Mouse (Mus musculus) heart, embryonic 15.5 days (tissue): ENCODE results near the gene Svs1. TPM values are rescaled to one million over a fixed set of nuclear protein-coding genes. Genes with fewer than 3 reads are reported as not detected.

Experiments used
- ATAC-seq: fragments of 200-750 bp; cut with Nextera tagmentation; replicated peaks from 2 replicates; pipeline ENCODE4 v1.8.0; 2017; ENCODE audit warnings: low read depth, moderate TSS enrichment; ENCODE audit not compliant: insufficient number of reproducible peaks, insufficient read depth, low FRiP score
- H3K27ac ChIP-seq: fragments of 300-500 bp; sonication (generic); 2 replicates; pipeline ENCODE4 v1.5.1; 2015; ENCODE audit warnings: mild to moderate bottlenecking, inconsistent platforms
- H3K27me3 ChIP-seq: fragments of 300-500 bp; sonication (generic); 2 replicates; pipeline ENCODE4 v1.6.1; 2015; ENCODE audit warnings: inconsistent platforms
- H3K36me3 ChIP-seq: fragments of 300-500 bp; sonication (generic); 2 replicates; pipeline ENCODE4 v1.6.1; 2015; ENCODE audit warnings: mild to moderate bottlenecking, inconsistent platforms
- H3K4me1 ChIP-seq: fragments of 300-500 bp; sonication (generic); replicated peaks from 2 replicates; pipeline ENCODE4 v1.6.1; 2015; ENCODE audit warnings: inconsistent platforms
- H3K4me2 ChIP-seq: fragments of 300-500 bp; sonication (generic); 2 replicates; pipeline ENCODE4 v1.6.1; 2015; ENCODE audit warnings: inconsistent platforms, mild to moderate bottlenecking, moderate library complexity
- H3K4me3 ChIP-seq: fragments of 300-500 bp; sonication (generic); 2 replicates; pipeline ENCODE4 v1.5.1; 2015; ENCODE audit warnings: mild to moderate bottlenecking, inconsistent platforms
- H3K9ac ChIP-seq: fragments of 300-500 bp; sonication (generic); 2 replicates; pipeline ENCODE4 v1.6.1; 2015; ENCODE audit warnings: mild to moderate bottlenecking, inconsistent platforms
- H3K9me3 ChIP-seq: fragments of 300-500 bp; sonication (generic); replicated peaks from 2 replicates; pipeline ENCODE4 v1.6.1; 2016; ENCODE audit warnings: inconsistent platforms
- WGBS: fragments of 180-500 bp; shearing (Covaris S2); methylation state at CpG from one replicate; pipeline ENCODE4 v1.1.7; 2015; ENCODE audit warnings: mixed read lengths; 5-methylcytosine and 5-hydroxymethylcytosine counted together
- polyA plus RNA-seq: library from polyadenylated mRNA; unstranded; fragments of >200 nt; fragmentation: Nextera tagmentation; extraction: Ambion mirVana; gene quantifications from 2 replicates; pipeline ENCODE4 v1.2.1, GENCODE M21; 2015

Svs1 gene
- polyA plus RNA-seq, 1 experiment from 2014 or later: not detected

DNA sequence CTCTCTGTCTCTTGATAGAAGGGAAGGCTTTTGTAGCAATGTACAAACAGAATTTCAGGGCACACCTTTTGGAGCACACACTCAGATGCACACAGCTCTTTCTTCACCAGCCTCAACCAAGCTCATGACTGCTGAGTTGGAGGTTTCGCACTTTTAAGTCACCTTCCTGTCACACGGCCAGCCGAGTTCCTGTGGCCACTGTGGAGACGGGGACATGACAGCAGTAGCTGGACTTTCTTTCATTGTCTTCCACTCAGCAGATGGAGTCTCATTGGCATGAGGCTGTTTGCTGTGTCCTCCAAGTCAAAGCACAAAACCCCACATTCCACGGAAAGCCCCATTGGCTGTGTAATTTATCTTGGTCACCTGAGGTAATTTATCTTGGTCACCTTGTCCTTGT lies 24.5 kb downstream of the Svs1 start:
- Histone ChIP-seq H3K9me3 (no peaks in the 10 kb centered on the region; the same call in 1 of the 2 replicates), H3K36me3 (no peaks in the 10 kb centered on the region), H3K27me3 (no peaks in the 10 kb centered on the region), H3K9ac (no peak overlapping the region), H3K4me3 (no peak overlapping the region), H3K4me1 (peaks cover 10% of the 10 kb centered on the region), H3K4me2 (no peak overlapping the region), H3K27ac (no peak overlapping the region)
- ATAC-seq: no peak
- 67% methylated on average over 5 of the region's 5 CpGs for WGBS

DNA sequence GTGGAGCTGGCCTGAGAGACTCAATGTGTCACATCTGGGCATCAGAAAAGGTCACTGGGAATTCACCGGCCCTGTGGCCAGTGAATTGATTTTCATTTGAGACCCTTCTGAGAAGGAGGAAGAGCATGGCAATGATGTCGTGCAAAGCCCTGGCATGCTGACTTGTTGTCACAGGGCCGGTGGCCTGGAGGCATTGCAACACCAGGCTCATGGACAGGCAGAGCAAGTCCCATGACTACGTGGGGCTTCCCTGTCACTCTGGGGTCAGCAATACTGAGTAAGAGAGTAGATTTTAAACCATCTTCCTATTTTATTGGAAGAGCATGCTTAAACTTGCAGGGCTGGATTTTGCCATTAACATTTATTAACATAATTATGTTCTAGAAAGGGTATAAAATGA lies 26.4 kb downstream of the Svs1 start:
- 67% methylated on average over 4 of the region's 4 CpGs for WGBS
- ATAC-seq: no peak

GRCm38 (mm10) chr6:49013458-49013857 lies 26.8 kb downstream of the Svs1 start:
- no peak overlapping the region for H3K27ac ChIP-seq
- H3K9me3 ChIP-seq: no peaks in the 10 kb centered on the region; the same call in 1 of the 2 replicates
- no peak overlapping the region for H3K4me3 ChIP-seq
- 75% methylated on average over 3 of the region's 3 CpGs for WGBS
- no peak overlapping the region for H3K9ac ChIP-seq
- peaks cover 6% of the 10 kb centered on the region for H3K4me1 ChIP-seq
- no peak for ATAC-seq
- H3K36me3 ChIP-seq: no peaks in the 10 kb centered on the region
- no peak overlapping the region for H3K4me2 ChIP-seq
- H3K27me3 ChIP-seq: no peaks in the 10 kb centered on the region

More for the DNA sequence above, 26.4 kb downstream of the Svs1 start:
- no peak overlapping the region for H3K4me3 ChIP-seq
- H3K9me3 ChIP-seq: no peaks in the 10 kb centered on the region; the same call in 1 of the 2 replicates
- H3K36me3 ChIP-seq: no peaks in the 10 kb centered on the region
- no peaks in the 10 kb centered on the region for H3K27me3 ChIP-seq
- H3K27ac ChIP-seq: no peak overlapping the region
- H3K4me1 ChIP-seq: peaks cover 10% of the 10 kb centered on the region
- H3K4me2 ChIP-seq: no peak overlapping the region
- H3K9ac ChIP-seq: no peak overlapping the region

DNA sequence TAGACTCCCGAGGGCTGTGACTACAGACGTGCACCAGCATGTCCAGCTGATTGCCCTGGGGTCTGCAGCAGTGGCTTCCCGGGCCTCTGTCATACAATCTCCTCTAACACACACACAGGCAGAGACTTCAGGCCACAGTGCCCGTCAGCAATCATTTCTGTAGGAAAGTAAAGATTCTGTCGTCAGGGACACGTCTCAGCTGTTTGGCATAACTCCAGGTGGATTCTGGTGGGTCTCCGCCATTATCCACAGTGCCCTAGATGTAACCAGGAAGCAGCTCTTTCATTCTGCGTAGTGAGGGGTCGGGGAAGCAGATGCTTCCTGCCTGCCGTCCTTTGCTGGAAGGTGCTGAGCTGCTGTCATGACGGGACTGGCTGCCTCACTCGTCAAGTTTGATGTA lies 30.5 kb downstream of the Svs1 start:
- no peaks in the 10 kb centered on the region for H3K9me3 ChIP-seq
- H3K4me2 ChIP-seq: no peak overlapping the region
- no peak overlapping the region for H3K27ac ChIP-seq
- no peak overlapping the region for H3K4me3 ChIP-seq
- ATAC-seq: no peak
- peaks cover 4% of the 10 kb centered on the region; the same call in 1 of the 2 replicates for H3K4me1 ChIP-seq
- H3K36me3 ChIP-seq: no peaks in the 10 kb centered on the region
- H3K9ac ChIP-seq: no peak overlapping the region
- no peaks in the 10 kb centered on the region for H3K27me3 ChIP-seq
- WGBS: 43% methylated on average over 12 of the region's 12 CpGs

- WGBS: 94% methylated on average over 1 of the region's 1 CpGs
- no peaks in the 10 kb centered on the region for H3K36me3 ChIP-seq
- no peaks in the 10 kb centered on the region for H3K27me3 ChIP-seq
- H3K4me1 ChIP-seq: peaks cover 4% of the 10 kb centered on the region; the same call in 1 of the 2 replicates
- no peak overlapping the region for H3K4me3 ChIP-seq
- no peak for ATAC-seq
- H3K27ac ChIP-seq: no peak overlapping the region
- no peaks in the 10 kb centered on the region for H3K9me3 ChIP-seq
- no peak overlapping the region for H3K9ac ChIP-seq
- no peak overlapping the region for H3K4me2 ChIP-seq
Observed at GRCm38 (mm10) chr6:49019341-49019740, 32.7 kb downstream of the Svs1 start.

GRCm38 (mm10) chr6:49021141-49022012 lies 34.7 kb downstream of the Svs1 start:
- Histone ChIP-seq H3K4me2 (no peak overlapping the region), H3K36me3 (no peaks in the 10 kb centered on the region), H3K27ac (no peak overlapping the region), H3K9ac (no peak overlapping the region), H3K27me3 (no peaks in the 10 kb centered on the region), H3K4me1 (peaks cover 4% of the 10 kb centered on the region; the same call in 1 of the 2 replicates), H3K9me3 (no peaks in the 10 kb centered on the region), H3K4me3 (no peak overlapping the region)
- 72% methylated on average over 14 of the region's 14 CpGs for WGBS
- no peak for ATAC-seq

DNA sequence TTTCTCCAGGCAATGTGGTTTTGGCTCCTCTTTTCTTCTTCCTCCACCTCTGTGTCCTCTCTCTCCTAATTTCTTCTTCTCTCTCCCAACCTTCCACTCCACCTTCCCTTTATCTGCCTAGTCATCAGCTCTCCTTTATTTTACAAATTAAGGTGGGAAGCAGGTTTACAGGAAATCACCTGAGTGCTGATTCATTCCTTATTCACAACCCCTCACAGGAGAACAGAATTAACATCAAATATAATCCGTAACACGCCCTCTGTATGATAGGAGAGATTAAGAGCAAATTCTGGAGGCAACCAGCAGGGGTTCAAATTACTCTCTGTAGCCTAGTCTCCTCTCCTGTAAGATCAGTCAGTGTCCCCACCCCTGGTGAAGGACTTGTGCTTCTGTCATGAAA lies 35.7 kb downstream of the Svs1 start:
- H3K27ac ChIP-seq: no peak overlapping the region
- no peaks in the 10 kb centered on the region for H3K27me3 ChIP-seq
- H3K4me1 ChIP-seq: peaks cover 4% of the 10 kb centered on the region; the same call in 1 of the 2 replicates
- ATAC-seq: no peak
- H3K36me3 ChIP-seq: no peaks in the 10 kb centered on the region
- H3K4me2 ChIP-seq: no peak overlapping the region
- WGBS: 80% methylated on average over 2 of the region's 2 CpGs
- H3K4me3 ChIP-seq: no peak overlapping the region
- H3K9me3 ChIP-seq: no peaks in the 10 kb centered on the region
- no peak overlapping the region for H3K9ac ChIP-seq

- WGBS: 73% methylated on average over 10 of the region's 10 CpGs
- H3K36me3 ChIP-seq: no peaks in the 10 kb centered on the region
- no peak overlapping the region for H3K27ac ChIP-seq
- H3K9ac ChIP-seq: no peak overlapping the region
- H3K4me2 ChIP-seq: no peak overlapping the region
- no peaks in the 10 kb centered on the region for H3K27me3 ChIP-seq
- peaks cover 4% of the 10 kb centered on the region; the same call in 1 of the 2 replicates for H3K4me1 ChIP-seq
- H3K4me3 ChIP-seq: no peak overlapping the region
- no peaks in the 10 kb centered on the region for H3K9me3 ChIP-seq
- no peak for ATAC-seq
Observed at GRCm38 (mm10) chr6:49023315-49023714, 36.7 kb downstream of the Svs1 start.

DNA sequence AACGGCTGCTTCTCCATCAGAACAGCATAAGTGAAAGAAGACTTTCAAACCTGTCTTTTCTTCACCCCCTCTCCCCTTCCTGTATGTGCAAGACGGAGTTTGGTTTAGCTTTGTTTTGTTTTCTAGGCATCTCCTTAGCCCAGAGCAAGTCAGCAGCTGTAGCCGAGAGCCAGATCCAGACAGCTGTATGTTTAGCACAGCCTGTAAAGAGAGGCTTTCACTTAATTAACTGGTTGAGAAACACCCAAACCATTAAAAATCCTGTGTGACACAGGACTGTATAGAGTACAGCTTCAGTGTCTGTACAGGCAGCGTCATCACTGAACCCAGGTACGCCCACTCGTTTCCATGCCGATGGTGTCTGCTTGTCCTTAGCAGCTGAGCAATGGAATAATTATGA lies 38.6 kb downstream of the Svs1 start:
- no peak overlapping the region for H3K9ac ChIP-seq
- H3K27ac ChIP-seq: no peak overlapping the region
- ATAC-seq: no peak
- no peaks in the 10 kb centered on the region for H3K9me3 ChIP-seq
- no peak overlapping the region for H3K4me2 ChIP-seq
- no peaks in the 10 kb centered on the region for H3K36me3 ChIP-seq
- H3K4me3 ChIP-seq: no peak overlapping the region
- H3K4me1 ChIP-seq: peaks cover 4% of the 10 kb centered on the region; the same call in 1 of the 2 replicates
- WGBS: 80% methylated on average over 7 of the region's 7 CpGs
- H3K27me3 ChIP-seq: no peaks in the 10 kb centered on the region

DNA sequence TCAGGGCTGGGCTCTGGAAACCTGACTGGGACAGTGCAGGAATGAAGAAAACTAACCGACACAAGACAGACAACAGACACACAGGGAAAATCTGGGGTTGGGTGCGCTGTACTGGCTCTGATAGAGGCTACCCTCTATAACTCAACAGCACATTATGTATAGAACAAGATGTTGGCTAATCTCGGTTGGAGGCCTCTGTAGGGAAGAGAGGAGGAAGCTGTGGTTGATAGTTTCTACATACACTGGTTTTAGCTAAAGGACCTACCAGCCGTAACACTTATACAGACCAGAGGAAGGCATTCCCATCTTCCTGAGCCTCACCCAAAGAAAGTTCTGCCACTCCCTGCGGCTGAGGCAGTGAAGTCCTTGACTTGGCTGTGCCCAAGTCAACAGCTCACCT lies 39.8 kb downstream of the Svs1 start:
- Histone ChIP-seq H3K9me3 (no peaks in the 10 kb centered on the region), H3K4me1 (no peaks in the 10 kb centered on the region), H3K36me3 (no peaks in the 10 kb centered on the region), H3K4me3 (no peak overlapping the region), H3K27ac (no peak overlapping the region), H3K27me3 (no peaks in the 10 kb centered on the region), H3K9ac (no peak overlapping the region), H3K4me2 (no peak overlapping the region)
- ATAC-seq: no peak
- 75% methylated on average over 5 of the region's 5 CpGs for WGBS

GRCm38 (mm10) chr6:49028019-49028418 lies 41.4 kb downstream of the Svs1 start:
- Histone ChIP-seq H3K27me3 (no peaks in the 10 kb centered on the region), H3K4me2 (no peak overlapping the region), H3K9me3 (no peaks in the 10 kb centered on the region), H3K4me1 (no peaks in the 10 kb centered on the region), H3K9ac (no peak overlapping the region), H3K36me3 (no peaks in the 10 kb centered on the region), H3K4me3 (no peak overlapping the region), H3K27ac (no peak overlapping the region)
- WGBS: 75% methylated on average over 6 of the region's 6 CpGs
- no peak for ATAC-seq

DNA sequence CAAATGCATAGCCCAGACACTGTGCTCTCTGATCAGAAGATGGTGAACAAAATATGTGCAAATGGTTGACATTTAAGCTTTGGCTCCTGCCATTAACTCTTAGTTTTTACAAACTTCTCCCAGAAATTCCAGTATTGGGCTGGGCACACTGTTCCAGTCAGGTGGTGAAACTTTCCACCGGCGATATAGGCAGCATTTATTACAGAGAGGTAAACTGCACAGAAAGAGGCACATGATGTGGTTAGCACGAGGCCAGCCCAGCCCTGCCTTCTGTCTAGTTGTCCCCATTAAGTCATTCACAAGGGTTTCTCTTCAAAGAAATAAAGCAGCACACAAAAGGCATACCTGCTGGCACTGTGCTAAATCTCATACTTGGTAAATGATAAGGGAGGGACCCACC lies 42.0 kb downstream of the Svs1 start:
- H3K4me1 ChIP-seq: no peaks in the 10 kb centered on the region
- H3K9me3 ChIP-seq: no peaks in the 10 kb centered on the region
- no peak for ATAC-seq
- H3K4me3 ChIP-seq: no peak overlapping the region
- H3K27me3 ChIP-seq: no peaks in the 10 kb centered on the region
- no peak overlapping the region for H3K4me2 ChIP-seq
- H3K9ac ChIP-seq: no peak overlapping the region
- no peak overlapping the region for H3K27ac ChIP-seq
- no peaks in the 10 kb centered on the region for H3K36me3 ChIP-seq
- WGBS: 82% methylated on average over 3 of the region's 3 CpGs
